Mouse (Mus musculus): Measurements from ENCODE around the gene Zfp362.

- TF ChIP-seq CTCF (IDR thresholded peaks at IDR 0.05) (no peak), EP300 (IDR thresholded peaks at IDR 0.05) (no peak)
These were observed 11.2 kb upstream of the Zfp362 start for GRCm38 (mm10) chr4:128817011-128817410.
